Mouse (Mus musculus) central nervous system, embryonic 11.5 days (tissue): ENCODE data around the gene Lbhd2. TPM values are rescaled to one million over a fixed set of nuclear protein-coding genes. Genes with fewer than 3 reads are reported as not detected.

Experiments
- polyA plus RNA-seq: library from polyadenylated mRNA; depleted of rRNA; stranded (reverse); fragments of >200 nt; gene quantifications from 2 replicates; pipeline ENCODE4 v1.2.3, GENCODE M21; 2012; rRNA removed

Gene Lbhd2
- 0.14 TPM in 1 of 2 replicates, not detected in the other for polyA plus RNA-seq

GRCm38 (mm10) chr12:111406622-111407021 is at the start of gene Lbhd2:
TSS of gene Lbhd2 (plus strand) at chr12:111406809.

GRCm38 (mm10) chr12:111377376-111377973 is 29.1 kb upstream of the Lbhd2 start, which contains the start of gene Cdc42bpb:
TSS of gene Cdc42bpb (minus strand) at chr12:111377718.

GRCm38 (mm10) chr12:111416921-111417779 is 10.5 kb downstream of the Lbhd2 start, which contains the start of gene Exoc3l4:
TSS of gene Exoc3l4 (plus strand) at chr12:111417017.

GRCm38 (mm10) chr12:111442309-111443010 is 35.9 kb downstream of the Lbhd2 start, which contains the start of gene Tnfaip2:
TSS of gene Tnfaip2 (plus strand) at chr12:111442469.

Other genes starting within 250 kb of the Lbhd2 start
- 20.1 and 22.1 TPM in 2 replicates for gene Traf3, start 240.4 kb upstream of the Lbhd2 start, polyA plus RNA-seq
- gene 4930595D18Rik, start 222.3 kb upstream of the Lbhd2 start, polyA plus RNA-seq, result not detected in 2 replicates
- gene Amn, start 135.7 kb upstream of the Lbhd2 start, polyA plus RNA-seq, result 0.66 and 1.1 TPM in 2 replicates
- gene Cdc42bpb, start 29.1 kb upstream of the Lbhd2 start, polyA plus RNA-seq, result 112 and 134 TPM in 2 replicates
- 5.6 and 6.2 TPM in 2 replicates for gene Exoc3l4, start 10.2 kb downstream of the Lbhd2 start, polyA plus RNA-seq
- 4.6 and 10.0 TPM in 2 replicates for gene Tnfaip2, start 35.7 kb downstream of the Lbhd2 start, polyA plus RNA-seq
- gene Gm266, start 79.0 kb downstream of the Lbhd2 start, polyA plus RNA-seq, result 5.7 and 10.5 TPM in 2 replicates
- 202 and 218 TPM in 2 replicates for gene Eif5, start 131.2 kb downstream of the Lbhd2 start, polyA plus RNA-seq
- gene Mark3, start 167.7 kb downstream of the Lbhd2 start, polyA plus RNA-seq, result 102 and 103 TPM in 2 replicates